Mouse (Mus musculus) liver, embryonic 14.5 days (tissue): ENCODE data around the gene Myh6. TPM values are rescaled to one million over a fixed set of nuclear protein-coding genes. Genes with fewer than 3 reads are reported as not detected.
"Not testable (repeated sequence)": the region's sequence is repeated elsewhere in the genome, so short reads cannot be mapped to it uniquely, and the experiment has no call there.

Experiments
- ATAC-seq: fragments of 200-750 bp; cut with Nextera tagmentation; 2 replicates; pipeline ENCODE4 v1.8.0; 2017; ENCODE audit warnings: moderate number of reproducible peaks, mild to moderate bottlenecking, moderate library complexity; ENCODE audit not compliant: insufficient read depth
- DNase-seq, 3 experiments: peaks; one replicate each; pipeline ENCODE4 v3.0.0-alpha.2; 2012 to 2013; ENCODE audit warnings: low read depth in 3 of 3, low spot score in 3 of 3
- H3K27ac ChIP-seq: fragments of 300-500 bp; sonication (generic); 2 replicates; pipeline ENCODE4 v1.5.1; 2014; ENCODE audit warnings: moderate library complexity, mild to moderate bottlenecking, control low read depth, inconsistent platforms
- H3K27me3 ChIP-seq: fragments of 300-500 bp; sonication (generic); 2 replicates; pipeline ENCODE4 v1.6.1; 2014; ENCODE audit warnings: mild to moderate bottlenecking, low read length, moderate library complexity; ENCODE audit not compliant: control insufficient read depth, insufficient read depth
- H3K36me3 ChIP-seq: fragments of 300-500 bp; sonication (generic); replicated peaks from 2 replicates; pipeline ENCODE4 v1.6.1; 2014; ENCODE audit warnings: low read depth; ENCODE audit not compliant: control insufficient read depth, insufficient read depth
- H3K4me1 ChIP-seq, 2 experiments: fragments of 200-500 bp in 1 of 2; fragments of 300-500 bp in 1 of 2; sonication (generic) in 1 of 2; replicated peaks; 2 replicates each; pipeline ENCODE4 v1.6.1; 2012 to 2014; ENCODE audit warnings: antibody characterized with exemption in 1 of 2, inconsistent platforms in 1 of 2, low read length in 1 of 2; ENCODE audit not compliant: control insufficient read depth in 2 of 2, insufficient read depth in 2 of 2
- H3K4me2 ChIP-seq: fragments of 300-500 bp; sonication (generic); 2 replicates; pipeline ENCODE4 v1.6.1; 2014; ENCODE audit warnings: low read depth, mild to moderate bottlenecking, control low read depth, moderate library complexity
- H3K4me3 ChIP-seq, 2 experiments: fragments of 200-500 bp in 1 of 2; fragments of 300-500 bp in 1 of 2; sonication (generic) in 1 of 2; 2 replicates each; pipeline ENCODE4 v1.5.1; 2012 to 2014; ENCODE audit warnings: low read depth in 2 of 2, low read length in 2 of 2, mild to moderate bottlenecking in 2 of 2, control low read depth in 1 of 2, inconsistent platforms in 1 of 2, moderate library complexity in 1 of 2; ENCODE audit not compliant: insufficient read depth in 1 of 2
- H3K9ac ChIP-seq: fragments of 300-500 bp; sonication (generic); replicated peaks from 2 replicates; pipeline ENCODE4 v1.6.1; 2014; ENCODE audit warnings: mild to moderate bottlenecking, control low read depth, moderate library complexity
- H3K9me3 ChIP-seq: fragments of 300-500 bp; sonication (generic); 2 replicates; pipeline ENCODE4 v1.6.1; 2016; ENCODE audit warnings: low read length, mixed read lengths; ENCODE audit not compliant: control insufficient read depth
- CTCF ChIP-seq: IDR thresholded peaks from 2 replicates; pipeline ENCODE4 v1.5.1; 2016; ENCODE audit warnings: antibody characterized with exemption, low read depth, control low read depth
- EP300 ChIP-seq: IDR thresholded peaks from 2 replicates; pipeline ENCODE4 v1.6.1; 2016; ENCODE audit warnings: antibody characterized with exemption, low read depth
- WGBS: fragments of 180-500 bp; shearing (Covaris S2); extraction: QIAGEN DNeasy Blood & Tissue Kit; methylation state at CpG from one replicate; pipeline ENCODE4 v1.1.7; 2014; ENCODE audit not compliant: insufficient replicate concordance; 5-methylcytosine and 5-hydroxymethylcytosine counted together
- polyA plus RNA-seq, 2 experiments: library from polyadenylated mRNA; depleted of rRNA in 1 of 2; stranded (reverse) in 1 of 2; unstranded in 1 of 2; fragments of >200 nt; fragmentation: Nextera tagmentation in 1 of 2; extraction: Ambion mirVana in 1 of 2; gene quantifications; 2 replicates each; pipeline versions ENCODE4 v1.2.1 to v1.2.3; 2012 to 2014

Myh6 gene
- polyA plus RNA-seq, 2 experiments = 0.02 TPM; not detected in 1

GRCm38 (mm10) chr14:54965631-54966030 lies 1.1 kb downstream of the Myh6 start:
- Histone ChIP-seq H3K4me2 (no peak overlapping the region), H3K4me1 (no peaks in the 10 kb centered on the region), H3K27ac (no peak overlapping the region), H3K27me3 (no peaks in the 10 kb centered on the region), H3K4me3 (no peak overlapping the region), H3K36me3 (no peaks in the 10 kb centered on the region), H3K9me3 (no peaks in the 10 kb centered on the region), H3K9ac (no peak overlapping the region)
- 44% methylated on average over 6 of the region's 6 CpGs for WGBS
- ATAC-seq (no peak), DNase-seq (no peak)
- TF ChIP-seq CTCF (no peak), EP300 (no peak)

- Histone ChIP-seq H3K4me1 (no peaks in the 10 kb centered on the region), H3K27me3 (no peaks in the 10 kb centered on the region), H3K9ac (no peak overlapping the region), H3K4me2 (no peak overlapping the region), H3K9me3 (no peaks in the 10 kb centered on the region), H3K27ac (no peak overlapping the region), H3K4me3 (no peak overlapping the region), H3K36me3 (no peaks in the 10 kb centered on the region)
- no peak for TF ChIP-seq CTCF
- no peak for TF ChIP-seq EP300
- no peak for ATAC-seq
- WGBS = 64% methylated on average over 15 of the region's 15 CpGs
- DNase-seq = no peak
Measured at GRCm38 (mm10) chr14:54965044-54965443, 1.7 kb downstream of the Myh6 start.

GRCm38 (mm10) chr14:54963727-54964126 lies 3.0 kb downstream of the Myh6 start:
- H3K9me3 ChIP-seq = no peaks in the 10 kb centered on the region
- ATAC-seq = no peak
- H3K9ac ChIP-seq = no peak overlapping the region
- H3K36me3 ChIP-seq = no peaks in the 10 kb centered on the region
- H3K4me1 ChIP-seq = no peaks in the 10 kb centered on the region
- no peak for TF ChIP-seq CTCF
- no peak for TF ChIP-seq EP300
- no peak for DNase-seq
- WGBS = 68% methylated on average over 11 of the region's 11 CpGs
- H3K27me3 ChIP-seq = no peaks in the 10 kb centered on the region
- no peak overlapping the region for H3K4me2 ChIP-seq
- no peak overlapping the region for H3K4me3 ChIP-seq
- H3K27ac ChIP-seq = no peak overlapping the region

- Histone ChIP-seq H3K9me3 (no peaks in the 10 kb centered on the region), H3K27me3 (no peaks in the 10 kb centered on the region), H3K9ac (no peak overlapping the region), H3K4me2 (no peak overlapping the region), H3K4me1 (no peaks in the 10 kb centered on the region), H3K4me3 (no peak overlapping the region), H3K27ac (no peak overlapping the region), H3K36me3 (no peaks in the 10 kb centered on the region)
- ATAC-seq (no peak), DNase-seq (no peak)
- 69% methylated on average over 7 of the region's 7 CpGs for WGBS
- TF ChIP-seq CTCF = no peak
- no peak for TF ChIP-seq EP300
Measured at GRCm38 (mm10) chr14:54962714-54963113, 4.0 kb downstream of the Myh6 start.

GRCm38 (mm10) chr14:54961487-54961886 lies 5.2 kb downstream of the Myh6 start:
- Histone ChIP-seq H3K9ac (no peak overlapping the region), H3K9me3 (no peaks in the 10 kb centered on the region), H3K4me3 (no peak overlapping the region), H3K27ac (no peak overlapping the region), H3K27me3 (no peaks in the 10 kb centered on the region), H3K36me3 (no peaks in the 10 kb centered on the region), H3K4me1 (no peaks in the 10 kb centered on the region), H3K4me2 (no peak overlapping the region)
- TF ChIP-seq CTCF (no peak), EP300 (no peak)
- DNase-seq (no peak), ATAC-seq (no peak)
- WGBS = 58% methylated on average over 5 of the region's 5 CpGs

GRCm38 (mm10) chr14:54960769-54961168 lies 6.0 kb downstream of the Myh6 start:
- H3K4me3 ChIP-seq = no peak overlapping the region
- H3K9me3 ChIP-seq = no peaks in the 10 kb centered on the region
- H3K4me1 ChIP-seq = no peaks in the 10 kb centered on the region
- WGBS = 43% methylated on average over 10 of the region's 10 CpGs
- no peak overlapping the region for H3K9ac ChIP-seq
- DNase-seq (no peak), ATAC-seq (no peak)
- H3K27me3 ChIP-seq = no peaks in the 10 kb centered on the region
- no peak overlapping the region for H3K4me2 ChIP-seq
- no peak overlapping the region for H3K27ac ChIP-seq
- TF ChIP-seq CTCF = no peak
- no peak for TF ChIP-seq EP300
- no peaks in the 10 kb centered on the region for H3K36me3 ChIP-seq

GRCm38 (mm10) chr14:54959853-54960613 lies 6.7 kb downstream of the Myh6 start:
- not testable (repeated sequence) for H3K9me3 ChIP-seq, H3K27ac ChIP-seq, H3K4me1 ChIP-seq, ATAC-seq, H3K4me2 ChIP-seq, H3K9ac ChIP-seq, H3K36me3 ChIP-seq, H3K4me3 ChIP-seq, DNase-seq, H3K27me3 ChIP-seq
- 67% methylated on average over 12 of the region's 12 CpGs for WGBS
